ENCODE assay signal across 17 mouse cellular contexts in genomic region chr3:89424416-89425140, GRCm38 (mm10). TPM values are rescaled to one million over a fixed set of nuclear protein-coding genes. Genes with fewer than 3 reads are reported as not detected.
A peak's percentile ranks its signal among the peaks of the same experiment; 100 is the strongest.
DNase-seq lines count a peak whose midpoint lies in the region; ATAC-seq and TF ChIP-seq lines count a peak whose summit lies in the region.
"Had no signal": no experiment of that assay in that cellular context is flagged by ENCODE, and none has a peak within 500 bp of the region (broad histone marks: within the 10 kb centered on the region; RNA-seq: fewer than 3 reads in every experiment).

No protein-coding gene starts in this region.

- no peak for DNase-seq in heart, postnatal 10 days
- DNase-seq in stomach, postnatal 0 days (ENCODE audit: low spot score) = no peak
- DNase-seq in liver, embryonic 13.5 days = peak; percentile 42
- no peak for DNase-seq in left cerebral cortex, postnatal 4 days
- DNase-seq in spleen, adult 12 weeks (ENCODE audit: low spot score) = no peak
- DNase-seq in adrenal gland, adult 2 months = no peak
- DNase-seq: adrenal gland, postnatal 25 days; cerebellum, postnatal 10 days; forebrain, postnatal 0 days; gastrocnemius, postnatal 10 days; kidney, adult 11 months; right cerebral cortex, postnatal 14 days; thymus, adult 18-20 months had no signal

- no peak for ATAC-seq in heart, embryonic 11.5 days (replicated peaks; ENCODE audit: insufficient number of reproducible peaks, low FRiP score, low TSS enrichment)
- ATAC-seq in stomach, embryonic 15.5 days (ENCODE audit: insufficient read depth, low FRiP score, low read depth) = no peak
- no peak for ATAC-seq in stomach, postnatal 0 days (ENCODE audit: low FRiP score, low TSS enrichment)
- peak; percentile 52 for ATAC-seq in liver, embryonic 13.5 days (ENCODE audit: low read depth)
- ATAC-seq: forebrain, postnatal 0 days; midbrain, embryonic 13.5 days had no signal

- no peak for TF ChIP-seq EP300 in stomach, postnatal 0 days (optimal IDR thresholded peaks at IDR 0.05)

- peaks cover 25% of the 10 kb centered on the region for H3K4me1 ChIP-seq in heart, embryonic 11.5 days (ENCODE audit: control insufficient read depth, insufficient read depth, low read length)
- H3K4me1 ChIP-seq in stomach, embryonic 15.5 days = peaks cover 48% of the 10 kb centered on the region
- peaks cover 6% of the 10 kb centered on the region for H3K4me1 ChIP-seq in stomach, postnatal 0 days (replicated peaks; ENCODE audit: control insufficient read depth, insufficient read depth)
- H3K4me1 ChIP-seq in liver, embryonic 13.5 days (replicated peaks) = peaks cover 85% of the 10 kb centered on the region

- peaks cover 11% of the 10 kb centered on the region for H3K36me3 ChIP-seq in heart, embryonic 11.5 days (ENCODE audit: control insufficient read depth, insufficient read depth, low read length)
- H3K36me3 ChIP-seq in stomach, embryonic 15.5 days = peaks cover 36% of the 10 kb centered on the region
- peaks cover 14% of the 10 kb centered on the region for H3K36me3 ChIP-seq in stomach, postnatal 0 days (ENCODE audit: control insufficient read depth, insufficient read depth, low read length)
- H3K36me3 ChIP-seq in liver, embryonic 13.5 days = peaks cover 64% of the 10 kb centered on the region

- H3K4me2 ChIP-seq in heart, embryonic 11.5 days = peak overlapping the region; percentile 19; the same call in 1 of the 2 replicates
- peak overlapping the region; percentile 10; the same call in 1 of the 2 replicates for H3K4me2 ChIP-seq in stomach, embryonic 15.5 days
- H3K4me2 ChIP-seq in stomach, postnatal 0 days (replicated peaks; ENCODE audit: low read depth) = no peak overlapping the region
- H3K4me2 ChIP-seq in liver, embryonic 13.5 days = peak overlapping the region; percentile 97
- H3K4me2 ChIP-seq: midbrain, embryonic 13.5 days had no signal

- H3K4me3 ChIP-seq in heart, embryonic 11.5 days (ENCODE audit: low read depth, low read length) = no peak overlapping the region
- H3K4me3 ChIP-seq in stomach, embryonic 15.5 days (replicated peaks) = no peak overlapping the region
- H3K4me3 ChIP-seq in stomach, postnatal 0 days (ENCODE audit: low read depth, low read length) = no peak overlapping the region
- H3K4me3 ChIP-seq in liver, embryonic 13.5 days (replicated peaks) = peak overlapping the region; percentile 76
- H3K4me3 ChIP-seq: hindbrain, embryonic 10.5 days; midbrain, embryonic 13.5 days had no signal

- no peak for TF ChIP-seq CTCF in stomach, postnatal 0 days (IDR thresholded peaks at IDR 0.05; ENCODE audit: low read depth)

- H3K9ac ChIP-seq in heart, embryonic 11.5 days (ENCODE audit: low read depth, low read length) = no peak overlapping the region
- no peak overlapping the region for H3K9ac ChIP-seq in stomach, embryonic 15.5 days
- no peak overlapping the region for H3K9ac ChIP-seq in stomach, postnatal 0 days (ENCODE audit: low read length)
- peak overlapping the region; percentile 87 for H3K9ac ChIP-seq in liver, embryonic 13.5 days
- H3K9ac ChIP-seq: forebrain, postnatal 0 days; midbrain, embryonic 13.5 days had no signal

- intact Hi-C loops in heart, postnatal 10 days (cut with DNase I) = no loop called here
- intact Hi-C loops in left cerebral cortex, postnatal 4 days (cut with DNase I) = no loop called here

- no peaks in the 10 kb centered on the region for H3K9me3 ChIP-seq in heart, embryonic 11.5 days (replicated peaks; ENCODE audit: control insufficient read depth, low read length)
- H3K9me3 ChIP-seq in stomach, embryonic 15.5 days = no peaks in the 10 kb centered on the region
- H3K9me3 ChIP-seq in stomach, postnatal 0 days (ENCODE audit: control insufficient read depth, low read length) = no peaks in the 10 kb centered on the region
- H3K9me3 ChIP-seq in liver, embryonic 13.5 days (replicated peaks) = no peaks in the 10 kb centered on the region
- H3K9me3 ChIP-seq: hindbrain, embryonic 10.5 days; midbrain, embryonic 13.5 days had no signal

- H3K27me3 ChIP-seq in heart, embryonic 11.5 days (ENCODE audit: control insufficient read depth, insufficient read depth, low read length) = no peaks in the 10 kb centered on the region
- no peaks in the 10 kb centered on the region for H3K27me3 ChIP-seq in stomach, embryonic 15.5 days (replicated peaks)
- no peaks in the 10 kb centered on the region for H3K27me3 ChIP-seq in stomach, postnatal 0 days (ENCODE audit: control insufficient read depth, insufficient read depth, low read length)
- H3K27me3 ChIP-seq in liver, embryonic 13.5 days = no peaks in the 10 kb centered on the region
- H3K27me3 ChIP-seq: midbrain, embryonic 13.5 days had no signal

- no peak overlapping the region for H3K27ac ChIP-seq in heart, embryonic 11.5 days (ENCODE audit: low read depth, low read length)
- H3K27ac ChIP-seq in stomach, embryonic 15.5 days = 0 out of 2 replicates have a peak overlapping the region, but pooled peaks have one; percentile 9
- no peak overlapping the region for H3K27ac ChIP-seq in stomach, postnatal 0 days (replicated peaks)
- peak overlapping the region; percentile 98 for H3K27ac ChIP-seq in liver, embryonic 13.5 days
- H3K27ac ChIP-seq: hindbrain, embryonic 10.5 days; midbrain, embryonic 13.5 days had no signal

- 78% methylated on average over 5 of the region's 5 CpGs for WGBS in heart, embryonic 11.5 days (ENCODE audit: insufficient replicate concordance)
- WGBS in stomach, embryonic 15.5 days = 67% methylated on average over 5 of the region's 5 CpGs
- 69% methylated on average over 5 of the region's 5 CpGs for WGBS in stomach, postnatal 0 days
- WGBS in liver, embryonic 13.5 days (ENCODE audit: insufficient replicate concordance) = 45% methylated on average over 5 of the region's 5 CpGs

RNA-seq across cellular contexts. Expression of gene Pygo2, which starts 5.4 kb away (rescaled TPM):
- 31.1 and 33.7 TPM in 2 replicates for polyA plus RNA-seq in heart, embryonic 11.5 days (2014; fragmentation: Nextera tagmentation; extraction: Ambion mirVana)
- 10 to 100 TPM; 16.8 to 22.3 TPM for total RNA-seq in heart, postnatal 10 days (2021)
- 35.1 and 37.1 TPM in 2 replicates for polyA plus RNA-seq in stomach, embryonic 15.5 days (2015; fragmentation: Nextera tagmentation; extraction: Ambion mirVana)
- 18.0 and 21.3 TPM in 2 replicates for polyA plus RNA-seq in stomach, postnatal 0 days (2015; fragmentation: Nextera tagmentation; extraction: Ambion mirVana)
- 11.0 and 12.0 TPM in 2 replicates for polyA plus RNA-seq in liver, embryonic 13.5 days (2015; fragmentation: Nextera tagmentation; extraction: Ambion mirVana)
- 10 to 100 TPM; 53.3 to 60.2 TPM for total RNA-seq in left cerebral cortex, postnatal 4 days (2021)
- 10 to 100 TPM; 31.8 to 44.5 TPM for total RNA-seq in adrenal gland, adult 2 months (2021)
- 166 and 181 TPM in 2 replicates for polyA plus RNA-seq in adrenal gland, adult 2 months (2012; rRNA removed)

RNA-seq across cellular contexts. Expression of gene Shc1, which starts 6.3 kb away (rescaled TPM):
- 42.3 and 51.5 TPM in 2 replicates for polyA plus RNA-seq in heart, embryonic 11.5 days (2014; fragmentation: Nextera tagmentation; extraction: Ambion mirVana)
- total RNA-seq in heart, postnatal 10 days (2021) = 10 to 100 TPM; 59.1 to 62.1 TPM
- 84.6 and 103 TPM in 2 replicates for polyA plus RNA-seq in stomach, embryonic 15.5 days (2015; fragmentation: Nextera tagmentation; extraction: Ambion mirVana)
- polyA plus RNA-seq in stomach, postnatal 0 days (2015; fragmentation: Nextera tagmentation; extraction: Ambion mirVana) = 42.6 and 49.0 TPM in 2 replicates
- 42.3 and 51.4 TPM in 2 replicates for polyA plus RNA-seq in liver, embryonic 13.5 days (2015; fragmentation: Nextera tagmentation; extraction: Ambion mirVana)
- 10 to 100 TPM; 13.8 to 14.5 TPM for total RNA-seq in left cerebral cortex, postnatal 4 days (2021)
- total RNA-seq in adrenal gland, adult 2 months (2021) = 100 to 1,000 TPM in 1 of 2 experiments, 10 to 100 TPM in 1; 69.6 to 113 TPM
- 62.6 and 67.4 TPM in 2 replicates for polyA plus RNA-seq in adrenal gland, adult 2 months (2012; rRNA removed)

RNA-seq across cellular contexts. Expression of gene Cks1b, which starts 6.4 kb away (rescaled TPM):
- 399 and 411 TPM in 2 replicates for polyA plus RNA-seq in heart, embryonic 11.5 days (2014; fragmentation: Nextera tagmentation; extraction: Ambion mirVana)
- total RNA-seq in heart, postnatal 10 days (2021) = 10 to 100 TPM; 26.6 to 26.9 TPM
- 409 and 450 TPM in 2 replicates for polyA plus RNA-seq in stomach, embryonic 15.5 days (2015; fragmentation: Nextera tagmentation; extraction: Ambion mirVana)
- polyA plus RNA-seq in stomach, postnatal 0 days (2015; fragmentation: Nextera tagmentation; extraction: Ambion mirVana) = 158 and 179 TPM in 2 replicates
- 282 and 301 TPM in 2 replicates for polyA plus RNA-seq in liver, embryonic 13.5 days (2015; fragmentation: Nextera tagmentation; extraction: Ambion mirVana)
- 10 to 100 TPM; 19.6 to 22.3 TPM for total RNA-seq in left cerebral cortex, postnatal 4 days (2021)
- total RNA-seq in adrenal gland, adult 2 months (2021) = 10 to 100 TPM; 17.3 to 21.5 TPM
- 9.3 and 9.7 TPM in 2 replicates for polyA plus RNA-seq in adrenal gland, adult 2 months (2012; rRNA removed)

RNA-seq across cellular contexts. Expression of gene Pbxip1, which starts 11.9 kb away (rescaled TPM):
- polyA plus RNA-seq in heart, embryonic 11.5 days (2014; fragmentation: Nextera tagmentation; extraction: Ambion mirVana) = 28.6 and 35.9 TPM in 2 replicates
- 10 to 100 TPM; 66.5 to 66.8 TPM for total RNA-seq in heart, postnatal 10 days (2021)
- polyA plus RNA-seq in stomach, embryonic 15.5 days (2015; fragmentation: Nextera tagmentation; extraction: Ambion mirVana) = 39.9 and 40.1 TPM in 2 replicates
- polyA plus RNA-seq in stomach, postnatal 0 days (2015; fragmentation: Nextera tagmentation; extraction: Ambion mirVana) = 48.4 and 48.6 TPM in 2 replicates
- 6.0 and 6.8 TPM in 2 replicates for polyA plus RNA-seq in liver, embryonic 13.5 days (2015; fragmentation: Nextera tagmentation; extraction: Ambion mirVana)
- total RNA-seq in left cerebral cortex, postnatal 4 days (2021) = 10 to 100 TPM; 17.1 to 17.5 TPM
- 10 to 100 TPM; 38.4 to 70.0 TPM for total RNA-seq in adrenal gland, adult 2 months (2021)
- polyA plus RNA-seq in adrenal gland, adult 2 months (2012; rRNA removed) = 37.5 and 43.3 TPM in 2 replicates

RNA-seq across cellular contexts. Expression of gene Flad1, which starts 12.9 kb away (rescaled TPM):
- 33.7 and 34.2 TPM in 2 replicates for polyA plus RNA-seq in heart, embryonic 11.5 days (2014; fragmentation: Nextera tagmentation; extraction: Ambion mirVana)
- total RNA-seq in heart, postnatal 10 days (2021) = 10 to 100 TPM; 44.4 TPM
- polyA plus RNA-seq in stomach, embryonic 15.5 days (2015; fragmentation: Nextera tagmentation; extraction: Ambion mirVana) = 23.6 and 29.4 TPM in 2 replicates
- polyA plus RNA-seq in stomach, postnatal 0 days (2015; fragmentation: Nextera tagmentation; extraction: Ambion mirVana) = 20.9 and 22.6 TPM in 2 replicates
- 18.0 and 18.7 TPM in 2 replicates for polyA plus RNA-seq in liver, embryonic 13.5 days (2015; fragmentation: Nextera tagmentation; extraction: Ambion mirVana)
- total RNA-seq in left cerebral cortex, postnatal 4 days (2021) = 10 to 100 TPM; 27.6 to 28.3 TPM
- 10 to 100 TPM; 32.2 to 50.7 TPM for total RNA-seq in adrenal gland, adult 2 months (2021)
- polyA plus RNA-seq in adrenal gland, adult 2 months (2012; rRNA removed) = 33.2 and 45.2 TPM in 2 replicates

Comparison
In these comparisons a context has a peak if more than half of its experiments do, and no peak if none do; other contexts are left out.
1. H3K27ac ChIP-seq: peak in stomach, embryonic 15.5 days (single experiment) and liver, embryonic 13.5 days (single experiment); none in heart, embryonic 11.5 days (single experiment) and stomach, postnatal 0 days (single experiment).
2. RNA of gene Cks1b, which starts 6.4 kb away (polyA plus RNA-seq): 409 to 450 TPM in stomach, embryonic 15.5 days, 399 to 411 TPM in heart, embryonic 11.5 days, 282 to 301 TPM in liver, embryonic 13.5 days and 158 to 179 TPM in stomach, postnatal 0 days; 9.3 to 9.7 TPM in adrenal gland, adult 2 months; every median in the first group is over 10 times any median in the second.